Mouse (Mus musculus): ENCODE data around the gene Mthfd1l. TPM values are rescaled to one million over a fixed set of nuclear protein-coding genes. Genes with fewer than 3 reads are reported as not detected.

Mthfd1l gene
- polyA plus RNA-seq, 1 experiment: 12.5 TPM

DNA sequence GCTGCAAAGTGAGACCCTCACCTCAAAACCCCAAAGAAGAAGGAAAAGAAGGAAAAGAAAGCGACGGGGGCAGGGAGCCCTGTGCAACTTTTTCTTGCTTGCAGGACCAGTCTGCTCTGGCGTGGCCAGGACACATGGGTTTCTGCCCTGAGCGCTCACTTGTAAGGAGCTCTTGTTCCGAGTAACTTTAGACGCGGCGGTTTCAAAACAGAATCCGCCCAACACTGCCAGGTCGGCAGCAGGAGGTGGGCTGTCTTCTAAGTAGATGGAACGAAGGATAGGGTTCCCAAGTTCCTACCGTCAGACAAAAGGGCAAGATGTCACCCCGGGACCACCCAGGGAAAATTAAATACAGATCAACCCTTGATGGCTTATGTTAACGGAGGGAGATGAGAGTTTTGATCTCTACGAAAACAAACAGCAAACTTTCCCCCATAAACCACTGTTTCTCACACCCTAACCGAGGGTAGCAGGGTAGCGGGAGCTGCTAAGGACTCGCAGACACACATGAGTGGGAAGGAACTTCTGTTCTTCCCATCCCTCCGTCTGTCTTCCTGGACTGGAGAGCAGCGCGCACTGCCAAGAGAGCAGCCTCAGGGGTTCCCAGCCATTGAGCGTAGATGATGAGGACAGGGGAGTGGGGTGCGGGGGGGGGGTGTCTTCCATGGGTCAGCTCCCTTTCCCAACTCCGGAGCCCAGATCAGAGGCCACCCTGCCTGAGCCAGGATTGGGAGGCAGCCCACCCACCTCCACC, 237.6 kb downstream of the Mthfd1l start:
- no peak for DNase-seq
- Histone ChIP-seq H3K27me3 (ENCODE audit: control insufficient read depth, insufficient read depth, low read length) (no peaks in the 10 kb centered on the region), H3K27ac (ENCODE audit: insufficient read depth, low read length) (no peak overlapping the region), H3K4me3 (replicated peaks; ENCODE audit: insufficient read depth, low read depth, low read length) (no peak overlapping the region), H3K4me1 (ENCODE audit: control insufficient read depth, insufficient read depth, low read length) (no peaks in the 10 kb centered on the region)
- TF ChIP-seq CTCF (IDR thresholded peaks at IDR 0.05; ENCODE audit: borderline replicate concordance, insufficient read depth, low read depth, low read length) (no peak), POLR2A (IDR thresholded peaks at IDR 0.05; ENCODE audit: borderline replicate concordance, insufficient read depth, low read length) (no peak)
- WGBS: 11% methylated on average over 24 of the region's 24 CpGs

DNA sequence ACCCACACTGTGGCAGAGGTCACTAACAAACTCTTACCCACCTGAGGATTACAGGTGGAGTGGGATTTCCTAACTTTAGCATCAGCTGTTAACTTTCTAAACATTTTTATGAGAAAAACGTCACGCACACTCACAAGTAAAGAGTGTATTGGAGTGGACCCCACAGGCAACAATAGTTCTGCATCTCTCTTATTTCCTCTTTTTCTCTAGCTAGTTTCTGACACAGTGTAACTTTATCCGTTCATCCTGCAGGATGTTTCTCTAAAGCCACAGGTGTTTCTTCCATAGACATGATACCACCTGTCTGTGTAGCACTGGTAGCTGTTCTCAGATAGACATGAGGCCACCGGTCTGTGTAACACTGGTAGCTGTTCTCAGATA, 238.1 kb downstream of the Mthfd1l start:
- Histone ChIP-seq H3K4me1 (ENCODE audit: control insufficient read depth, insufficient read depth, low read length) (no peaks in the 10 kb centered on the region), H3K4me3 (replicated peaks; ENCODE audit: insufficient read depth, low read depth, low read length) (no peak overlapping the region), H3K27me3 (ENCODE audit: control insufficient read depth, insufficient read depth, low read length) (no peaks in the 10 kb centered on the region), H3K27ac (ENCODE audit: insufficient read depth, low read length) (no peak overlapping the region)
- no peak for TF ChIP-seq POLR2A (IDR thresholded peaks at IDR 0.05; ENCODE audit: borderline replicate concordance, insufficient read depth, low read length)
- no peak for DNase-seq
- WGBS: 87% methylated on average over 4 of the region's 4 CpGs

Other genes with a start within 250 kb of the Mthfd1l start
- 9.0 and 9.5 TPM in 2 replicates for gene Plekhg1, start 232.8 kb upstream of the Mthfd1l start, polyA plus RNA-seq (2012; rRNA removed)